Mouse (Mus musculus) kidney, postnatal 0 days (tissue): ENCODE results near the gene Pkn3. TPM values are rescaled to one million over a fixed set of nuclear protein-coding genes. Genes with fewer than 3 reads are reported as not detected.

Source experiments
- ATAC-seq: fragments of 200-750 bp; cut with Nextera tagmentation; replicated peaks from 2 replicates; pipeline ENCODE4 v1.8.0; 2017; ENCODE audit warnings: low read depth, moderate number of reproducible peaks, moderate TSS enrichment, moderate library complexity; ENCODE audit not compliant: low FRiP score
- DNase-seq: peaks from one replicate; pipeline ENCODE4 v3.0.0-alpha.2; 2016; ENCODE audit warnings: low spot score
- H3K27ac ChIP-seq: fragments of 300-500 bp; sonication (generic); 2 replicates; pipeline ENCODE4 v1.5.1; 2014; ENCODE audit warnings: mild to moderate bottlenecking
- H3K27me3 ChIP-seq: fragments of 300-500 bp; sonication (generic); 2 replicates; pipeline ENCODE4 v1.6.1; 2014; ENCODE audit warnings: low read length, mixed read lengths; ENCODE audit not compliant: insufficient read depth
- H3K36me3 ChIP-seq: fragments of 300-500 bp; sonication (generic); 2 replicates; pipeline ENCODE4 v1.6.1; 2014; ENCODE audit warnings: low read length, mixed read lengths; ENCODE audit not compliant: insufficient read depth
- H3K4me1 ChIP-seq: fragments of 300-500 bp; sonication (generic); replicated peaks from 2 replicates; pipeline ENCODE4 v1.6.1; 2014; ENCODE audit warnings: antibody characterized with exemption, low read length, mixed read lengths; ENCODE audit not compliant: insufficient read depth
- H3K4me2 ChIP-seq: fragments of 300-500 bp; sonication (generic); 2 replicates; pipeline ENCODE4 v1.6.1; 2014; ENCODE audit warnings: mild to moderate bottlenecking, low read length, moderate library complexity, mixed read lengths
- H3K4me3 ChIP-seq: fragments of 300-500 bp; sonication (generic); replicated peaks from 2 replicates; pipeline ENCODE4 v1.5.1; 2014; ENCODE audit warnings: low read depth, low read length
- H3K9ac ChIP-seq: fragments of 300-500 bp; sonication (generic); 2 replicates; pipeline ENCODE4 v1.6.1; 2014; ENCODE audit warnings: low read depth, low read length
- H3K9me3 ChIP-seq: fragments of 300-500 bp; sonication (generic); replicated peaks from 2 replicates; pipeline ENCODE4 v1.6.1; 2016; ENCODE audit warnings: low read length, inconsistent platforms, mixed read lengths
- CTCF ChIP-seq: IDR thresholded peaks from 2 replicates; pipeline ENCODE4 v1.5.1; 2016; ENCODE audit warnings: antibody characterized with exemption, low read depth, mild to moderate bottlenecking, moderate library complexity
- WGBS: fragments of 180-500 bp; shearing (Covaris S2); extraction: QIAGEN DNeasy Blood & Tissue Kit; methylation state at CpG from one replicate; pipeline ENCODE4 v1.1.7; 2014; 5-methylcytosine and 5-hydroxymethylcytosine counted together
- polyA plus RNA-seq: library from polyadenylated mRNA; unstranded; fragments of >200 nt; fragmentation: Nextera tagmentation; extraction: Ambion mirVana; gene quantifications from 2 replicates; pipeline ENCODE4 v1.2.1, GENCODE M21; 2015

Gene Pkn3
- polyA plus RNA-seq, 1 experiment from 2014 or later = 6.4 TPM

GRCm38 (mm10) chr2:30067031-30067888, 10.2 kb upstream of the Pkn3 start:
- DNase-seq (peak; percentile 64), ATAC-seq (peak; percentile 23)
- Histone ChIP-seq H3K4me2 (peak overlapping the region; percentile 77), H3K4me3 (peak overlapping the region; percentile 100), H3K36me3 (peaks cover 15% of the 10 kb centered on the region; the same call in 1 of the 2 replicates), H3K27ac (peak overlapping the region; percentile 99), H3K27me3 (no peaks in the 10 kb centered on the region), H3K9me3 (no peaks in the 10 kb centered on the region), H3K9ac (peak overlapping the region; percentile 87), H3K4me1 (peaks cover 23% of the 10 kb centered on the region)
- under 1% methylated on average over 57 of the region's 69 CpGs for whole genome bisulfite sequencing
- no peak for TF ChIP-seq CTCF

- Histone ChIP-seq H3K9ac (peak overlapping the region; percentile 87), H3K27ac (no peak overlapping the region), H3K4me3 (peak overlapping the region; percentile 100), H3K4me2 (peak overlapping the region; percentile 77), H3K4me1 (peaks cover 23% of the 10 kb centered on the region), H3K36me3 (peaks cover 19% of the 10 kb centered on the region; the same call in 1 of the 2 replicates), H3K9me3 (no peaks in the 10 kb centered on the region), H3K27me3 (no peaks in the 10 kb centered on the region)
- ATAC-seq (no peak), DNase-seq (no peak)
- WGBS = 8% methylated on average over 7 of the region's 7 CpGs
- no peak for TF ChIP-seq CTCF
Measured at GRCm38 (mm10) chr2:30067962-30068361, 9.5 kb upstream of the Pkn3 start.

DNA sequence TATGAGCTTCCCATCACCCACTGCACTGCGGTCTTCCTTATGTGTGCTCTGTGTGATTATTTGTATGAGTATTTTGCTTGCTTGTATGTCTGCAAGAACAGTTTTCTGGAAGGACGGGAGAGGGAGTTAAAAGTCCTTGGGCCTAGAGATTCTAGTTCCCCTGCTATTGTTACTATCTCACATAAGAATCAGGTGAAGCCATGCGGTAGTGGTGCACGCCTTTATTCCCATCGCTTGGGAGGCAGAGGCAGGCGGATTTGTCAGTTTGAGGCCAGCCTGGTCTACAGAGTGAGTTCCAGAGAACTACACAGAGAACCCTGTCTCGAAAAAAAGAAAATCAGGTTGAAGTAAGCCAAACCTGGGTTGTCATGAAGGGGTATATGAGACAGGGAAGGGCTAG, 4.6 kb upstream of the Pkn3 start:
- no peak for TF ChIP-seq CTCF
- Histone ChIP-seq H3K27me3 (no peaks in the 10 kb centered on the region), H3K9ac (no peak overlapping the region), H3K27ac (no peak overlapping the region), H3K4me1 (0 out of 2 replicates have a peak, but pooled peaks cover 4% of the 10 kb centered on the region), H3K36me3 (peaks cover 19% of the 10 kb centered on the region; the same call in 1 of the 2 replicates), H3K4me3 (no peak overlapping the region), H3K9me3 (no peaks in the 10 kb centered on the region), H3K4me2 (no peak overlapping the region)
- DNase-seq (no peak), ATAC-seq (no peak)
- WGBS = 77% methylated on average over 7 of the region's 7 CpGs

DNA sequence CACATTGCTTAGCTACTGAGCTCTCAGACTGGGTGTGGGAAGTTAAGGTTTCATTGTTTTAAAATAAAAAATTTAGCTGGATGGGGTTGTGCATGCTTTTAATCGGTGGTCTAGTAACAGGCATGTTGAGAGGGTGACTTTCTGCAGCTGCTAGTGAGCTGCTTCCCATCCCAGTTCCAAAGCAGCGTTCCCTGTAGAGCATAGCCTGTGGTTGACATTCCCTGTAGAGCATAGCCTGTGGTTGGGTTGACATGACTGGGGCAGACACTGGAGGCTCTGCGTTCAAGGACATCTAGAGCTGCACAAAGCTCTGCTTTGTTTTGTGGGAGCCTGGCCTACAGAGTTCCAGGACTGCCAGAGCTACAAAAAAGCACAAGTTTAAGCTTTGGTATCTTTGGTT, 4.2 kb upstream of the Pkn3 start:
- H3K9ac ChIP-seq = no peak overlapping the region
- DNase-seq = no peak
- no peaks in the 10 kb centered on the region for H3K27me3 ChIP-seq
- WGBS = 81% methylated on average over 3 of the region's 3 CpGs
- peaks cover 19% of the 10 kb centered on the region; the same call in 1 of the 2 replicates for H3K36me3 ChIP-seq
- no peaks in the 10 kb centered on the region for H3K9me3 ChIP-seq
- H3K4me3 ChIP-seq = no peak overlapping the region
- no peaks in the 10 kb centered on the region for H3K4me1 ChIP-seq
- ATAC-seq = no peak
- H3K27ac ChIP-seq = no peak overlapping the region
- TF ChIP-seq CTCF = no peak
- H3K4me2 ChIP-seq = no peak overlapping the region

DNA sequence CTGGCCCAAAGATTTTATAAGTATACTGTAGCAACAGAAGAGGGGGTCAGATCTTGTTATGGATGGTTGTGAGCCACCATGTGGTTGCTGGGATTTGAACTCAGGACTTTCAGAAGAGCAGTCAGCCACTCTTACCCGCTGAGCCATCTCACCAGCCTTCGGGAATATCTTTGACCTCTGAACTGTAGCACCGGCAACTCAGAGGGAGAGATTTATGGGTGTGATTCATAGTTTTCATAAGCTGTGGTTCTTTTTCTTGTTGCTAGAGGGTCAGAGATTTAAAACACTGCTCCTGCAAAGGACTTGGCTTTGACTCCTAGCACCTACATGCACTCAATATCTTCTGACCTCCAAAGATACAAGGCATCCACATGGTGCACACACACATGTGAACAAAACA, 1.9 kb upstream of the Pkn3 start:
- no peak for TF ChIP-seq CTCF
- Histone ChIP-seq H3K27ac (no peak overlapping the region), H3K27me3 (no peaks in the 10 kb centered on the region), H3K9me3 (no peaks in the 10 kb centered on the region), H3K4me3 (no peak overlapping the region), H3K4me2 (no peak overlapping the region), H3K9ac (no peak overlapping the region), H3K4me1 (no peaks in the 10 kb centered on the region), H3K36me3 (peaks cover 6% of the 10 kb centered on the region; the same call in 1 of the 2 replicates)
- ATAC-seq (no peak), DNase-seq (no peak)
- 32% methylated on average over 3 of the region's 3 CpGs for WGBS

DNA sequence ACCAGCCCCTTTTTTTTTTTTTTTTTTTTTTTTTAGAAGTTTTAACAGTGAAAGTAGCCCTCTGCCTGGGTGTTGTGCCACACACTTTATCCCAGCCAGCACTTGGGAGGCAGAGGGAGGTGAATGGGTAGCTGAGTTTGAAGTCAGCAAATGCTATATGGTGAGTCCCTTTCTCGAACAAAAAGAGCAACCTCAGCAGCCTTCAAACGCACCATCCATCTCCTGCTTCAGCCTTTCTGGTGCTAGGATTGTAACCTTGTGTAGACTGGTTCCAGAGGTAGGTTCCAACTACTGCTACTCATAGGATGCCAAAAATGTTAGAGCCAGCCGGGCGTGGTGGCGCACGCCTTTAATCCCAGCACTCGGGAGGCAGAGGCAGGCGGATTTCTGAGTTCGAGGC, 1.0 kb upstream of the Pkn3 start:
- TF ChIP-seq CTCF = no peak
- 89% methylated on average over 8 of the region's 9 CpGs for WGBS
- H3K4me3 ChIP-seq = no peak overlapping the region
- H3K27me3 ChIP-seq = no peaks in the 10 kb centered on the region
- H3K4me1 ChIP-seq = no peaks in the 10 kb centered on the region
- peaks cover 5% of the 10 kb centered on the region; the same call in 1 of the 2 replicates for H3K36me3 ChIP-seq
- no peak overlapping the region for H3K27ac ChIP-seq
- H3K4me2 ChIP-seq = no peak overlapping the region
- DNase-seq = no peak
- no peak overlapping the region for H3K9ac ChIP-seq
- no peak for ATAC-seq
- no peaks in the 10 kb centered on the region for H3K9me3 ChIP-seq
